Comparison of ENCODE assay signal across 19 mouse cellular contexts in the genomic region with DNA sequence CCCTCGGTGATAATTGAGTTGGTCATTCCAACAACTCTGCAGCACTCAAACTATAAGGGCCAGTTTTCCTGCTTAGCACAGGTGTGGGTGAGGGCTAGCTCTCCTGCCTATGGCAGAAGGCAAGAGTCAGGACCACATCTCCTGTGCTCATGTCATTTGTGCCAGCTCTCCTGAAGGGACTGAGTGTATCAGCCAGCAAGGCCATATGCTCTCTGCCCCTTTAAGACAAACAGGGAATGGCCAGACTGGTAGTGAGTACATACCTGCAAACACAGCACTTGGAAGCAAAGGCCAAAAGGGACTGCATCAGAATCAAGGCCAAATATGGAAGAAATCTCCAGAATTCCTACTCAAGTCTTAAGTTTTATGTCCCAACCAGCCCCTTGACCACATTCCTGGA. TPM values are rescaled to one million over a fixed set of nuclear protein-coding genes. Genes with fewer than 3 reads are reported as not detected.
DNase-seq lines count a peak whose midpoint lies in the region.
"Had no signal": no experiment of that assay in that cellular context is flagged by ENCODE, and none has a peak within 500 bp of the region (broad histone marks: within the 10 kb centered on the region; RNA-seq: fewer than 3 reads in every experiment).

No protein-coding gene starts in this region.

- DNase-seq in cerebellum, adult 11-12 months = peak; percentile 8
- DNase-seq in cerebellum, postnatal 4 days (ENCODE audit: low spot score in 2 of 2) = no peak
- peak; percentile 68 for DNase-seq in heart, adult 11 months
- DNase-seq in heart, adult 8-10 months (ENCODE audit: low spot score) = no peak
- DNase-seq in brain, adult 2 months (ENCODE audit: low read depth, low spot score) = peak; percentile 49
- DNase-seq in cerebellum, postnatal 25 days = peak; percentile 8 to 11
- DNase-seq in kidney, postnatal 25 days = no peak
- DNase-seq: adrenal gland, adult 2 months; adrenal gland, postnatal 14 days; B cell, adult 2 months; gastrocnemius, postnatal 25 days; heart, adult 2 months had no signal

RNA-seq across cellular contexts. Expression of a gene that starts 41.7 kb away (rescaled TPM):
- total RNA-seq in heart, adult 8-10 months (2022) = not detected
- total RNA-seq: adrenal gland, adult 2 months; adrenal gland, postnatal 14 days; adrenal gland, postnatal 4 days; CH12.LX; common myeloid progenitor, adult 5-6 weeks; G1E; gastrocnemius, adult 8-10 months; gastrocnemius, postnatal 25 days; heart, adult 2 months; heart, postnatal 25 days; hematopoietic stem cell, adult 5-6 weeks had no signal

Comparison
In these comparisons a context has a peak if more than half of its experiments do, and no peak if none do; other contexts are left out.
1. DNase-seq: peak in cerebellum, adult 11-12 months (single experiment), heart, adult 11 months (single experiment), brain, adult 2 months (single experiment) and cerebellum, postnatal 25 days (2 of 2); none in cerebellum, postnatal 4 days (0 of 2), heart, adult 8-10 months (single experiment) and kidney, postnatal 25 days (0 of 2).